Mouse (Mus musculus) myocyte (in vitro differentiated cells): Measurements from ENCODE around the gene Gm20816.
"Not testable (repeated sequence)": the region's sequence is repeated elsewhere in the genome, so short reads cannot be mapped to it uniquely, and the experiment has no call there.

Source experiments
- CEBPB ChIP-seq: IDR thresholded peaks from 2 replicates; pipeline ENCODE4 v1.6.1; 2011; ENCODE audit warnings: mild to moderate bottlenecking, moderate library complexity; ENCODE audit not compliant: poor library complexity, insufficient read depth, severe bottlenecking
- E2F4 ChIP-seq: IDR thresholded peaks from one replicate; pipeline ENCODE4 v1.6.1; 2011; ENCODE audit warnings: mild to moderate bottlenecking, control low read depth, moderate library complexity; ENCODE audit not compliant: insufficient read depth
- MAX ChIP-seq: IDR thresholded peaks from one replicate; pipeline ENCODE4 v1.6.1; 2011; ENCODE audit warnings: low read depth, mild to moderate bottlenecking, control low read depth
- POLR2A ChIP-seq: IDR thresholded peaks from one replicate; pipeline ENCODE4 v1.6.1; 2011; ENCODE audit warnings: low read depth, mild to moderate bottlenecking, control low read depth, moderate library complexity; ENCODE audit not compliant: insufficient read length
- POLR2AphosphoS2 ChIP-seq: IDR thresholded peaks from one replicate; pipeline ENCODE4 v1.6.1; 2011; ENCODE audit warnings: low read depth, control low read depth; ENCODE audit not compliant: insufficient read length
- REST ChIP-seq: IDR thresholded peaks from one replicate; pipeline ENCODE4 v1.6.1; 2011; ENCODE audit warnings: mild to moderate bottlenecking, control low read depth, moderate library complexity; ENCODE audit not compliant: insufficient read depth, insufficient read length
- TCF12 ChIP-seq: IDR thresholded peaks from one replicate; pipeline ENCODE4 v1.6.1; 2011; ENCODE audit warnings: mild to moderate bottlenecking, control low read depth; ENCODE audit not compliant: poor library complexity, insufficient read depth, severe bottlenecking
- TCF3 ChIP-seq: IDR thresholded peaks from one replicate; pipeline ENCODE4 v1.6.1; 2011; ENCODE audit warnings: low read depth, control low read depth; ENCODE audit not compliant: insufficient read length
- USF1 ChIP-seq: IDR thresholded peaks from one replicate; pipeline ENCODE4 v1.6.1; 2011; ENCODE audit warnings: low read depth, mild to moderate bottlenecking, control low read depth, moderate library complexity

DNA sequence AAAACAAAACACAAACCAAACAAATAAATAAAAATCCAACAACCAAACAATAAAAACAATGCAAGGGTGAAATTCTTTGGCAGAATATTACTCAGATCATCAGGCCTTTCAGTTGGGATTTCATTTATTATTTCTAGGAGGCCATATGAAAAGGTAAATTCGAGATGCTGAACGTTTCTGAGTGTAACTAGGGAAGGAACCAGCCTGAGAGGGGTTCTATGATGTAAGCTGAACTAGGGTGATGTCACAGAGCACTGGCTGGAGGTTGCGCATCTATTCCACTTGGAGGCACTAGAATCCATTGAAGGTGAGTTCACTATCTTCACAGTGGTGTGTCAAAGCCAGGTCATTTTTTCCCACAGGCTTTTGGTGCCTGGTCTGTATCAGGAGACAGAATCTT lies at the start of gene Gm20816:
- TF ChIP-seq POLR2AphosphoS2, TCF3, POLR2A, MAX, USF1, E2F4, TCF12, REST, CEBPB: not testable (repeated sequence)
